Mouse (Mus musculus) left cerebral cortex, adult 8-10 months (tissue): ENCODE measurements around the gene Tbc1d10a. TPM values are rescaled to one million over a fixed set of nuclear protein-coding genes. Genes with fewer than 3 reads are reported as not detected.

Experiments used
- DNase-seq, 2 experiments: peaks; one replicate each; pipeline ENCODE4 v3.0.0; 2022; ENCODE audit warnings: low spot score in 2 of 2
- total RNA-seq, 4 experiments: library from RNA; stranded (reverse); gene quantifications; 2 replicates each; pipeline ENCODE4 v1.2.4; 2022

Gene Tbc1d10a
- total RNA-seq, result 10 to 100 TPM; 24.1 to 33.2 (median 28.3) TPM

- peak; percentile 87 to 98 for DNase-seq
These were observed at the start of gene Tbc1d10a for GRCm38 (mm10) chr11:4186486-4187317. Gene Tbc1d10a (plus strand): TSS chr11:4186789.

GRCm38 (mm10) chr11:4138964-4139363 lies 47.6 kb upstream of the Tbc1d10a start:
- no peak for DNase-seq

DNA sequence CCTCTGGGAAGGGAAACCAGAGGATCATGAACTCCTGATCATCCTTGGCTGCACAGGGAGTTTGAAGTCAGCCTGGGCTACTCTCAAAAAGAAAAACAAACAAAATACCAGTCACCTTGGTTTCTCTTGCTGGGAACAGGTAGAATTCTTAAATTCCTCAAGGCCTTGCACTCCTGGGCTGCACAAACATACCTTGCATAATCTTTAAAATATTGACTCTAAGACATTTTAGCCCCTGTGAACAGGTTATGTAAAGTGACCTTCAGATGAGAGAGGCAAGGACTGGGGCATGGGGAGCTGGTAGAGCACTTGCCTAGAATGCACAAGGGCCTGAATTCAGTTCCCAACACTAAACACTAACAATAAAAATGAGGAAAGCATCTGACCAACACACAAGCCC lies 45.1 kb upstream of the Tbc1d10a start:
- no peak for DNase-seq

GRCm38 (mm10) chr11:4142352-4142751 lies 44.2 kb upstream of the Tbc1d10a start:
- no peak for DNase-seq

- no peak for DNase-seq
These were observed 43.1 kb upstream of the Tbc1d10a start for GRCm38 (mm10) chr11:4143281-4144062.

DNA sequence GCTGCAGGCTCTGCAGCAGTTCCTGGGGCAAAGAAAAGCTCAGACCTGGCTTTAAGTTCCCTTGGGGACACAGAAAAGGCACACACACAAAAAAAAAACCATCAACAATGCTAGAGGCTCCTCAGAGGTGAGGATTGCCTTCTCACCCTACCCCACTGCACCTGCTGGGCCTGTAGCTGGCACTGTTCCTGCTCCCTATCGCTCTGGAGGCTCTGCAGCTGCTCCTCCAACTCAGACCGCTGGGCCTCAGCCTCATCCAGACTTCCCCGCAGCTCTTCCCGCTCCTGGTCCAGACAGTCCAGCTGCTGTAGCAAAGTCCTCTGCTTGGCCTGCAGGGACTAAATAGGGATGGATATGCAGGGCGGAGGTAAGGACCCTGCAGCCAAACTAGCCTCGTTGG lies 40.2 kb upstream of the Tbc1d10a start:
- DNase-seq, result no peak

- DNase-seq, result no peak
These were observed 39.5 kb upstream of the Tbc1d10a start for GRCm38 (mm10) chr11:4147098-4147497.

GRCm38 (mm10) chr11:4148120-4148519 lies 38.5 kb upstream of the Tbc1d10a start:
- DNase-seq, result no peak

DNA sequence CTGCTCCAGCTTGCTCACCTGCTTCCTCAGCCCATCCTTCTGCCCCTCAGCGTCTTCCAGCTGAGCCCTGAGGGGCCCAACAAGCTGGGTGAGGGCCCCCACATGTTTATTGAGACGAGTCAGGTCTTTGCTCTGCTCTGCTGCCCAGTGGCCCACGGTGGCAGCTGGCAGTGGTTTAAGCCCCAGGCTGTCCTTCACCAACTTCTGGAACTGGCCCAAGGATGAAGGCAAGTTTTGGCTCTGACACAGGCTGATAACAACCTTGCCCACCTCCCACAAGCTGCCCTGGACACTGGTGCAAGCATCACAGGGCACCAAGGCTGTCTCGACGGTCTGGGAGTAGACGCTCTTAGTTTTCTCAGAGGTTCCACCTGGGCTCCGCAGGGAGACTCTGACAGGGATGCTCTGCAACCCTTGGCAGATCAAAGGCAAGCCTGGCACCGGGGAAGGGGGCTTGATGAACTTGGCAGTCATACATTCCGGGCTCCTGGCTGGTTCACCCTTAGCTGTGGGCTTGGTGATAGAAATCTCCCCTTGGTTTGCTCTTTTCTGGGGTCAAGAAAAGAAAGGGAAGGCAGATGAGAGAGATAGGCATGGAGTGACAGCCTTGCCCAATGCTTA lies 37.9 kb upstream of the Tbc1d10a start:
- no peak for DNase-seq

GRCm38 (mm10) chr11:4149886-4150285 lies 36.7 kb upstream of the Tbc1d10a start:
- no peak for DNase-seq

DNA sequence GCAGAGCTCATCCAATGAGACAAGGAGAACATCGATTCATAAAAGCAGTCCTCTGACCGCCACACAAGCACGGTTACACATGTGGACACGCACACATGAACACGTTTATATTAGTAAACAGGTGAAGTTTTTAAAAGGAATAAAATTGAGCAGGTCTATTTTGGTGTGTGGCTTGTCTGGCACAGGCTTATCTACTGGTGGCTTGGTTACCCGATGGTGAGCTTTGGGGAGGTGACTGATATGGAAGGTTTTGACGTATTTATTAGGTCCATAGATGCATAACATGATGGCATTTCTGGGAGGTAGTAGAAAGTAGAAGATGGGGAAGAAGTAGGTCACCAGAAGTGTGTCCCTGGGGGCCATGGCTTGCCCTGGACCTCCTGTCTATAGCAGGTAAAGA lies 32.9 kb upstream of the Tbc1d10a start:
- DNase-seq, result no peak

DNA sequence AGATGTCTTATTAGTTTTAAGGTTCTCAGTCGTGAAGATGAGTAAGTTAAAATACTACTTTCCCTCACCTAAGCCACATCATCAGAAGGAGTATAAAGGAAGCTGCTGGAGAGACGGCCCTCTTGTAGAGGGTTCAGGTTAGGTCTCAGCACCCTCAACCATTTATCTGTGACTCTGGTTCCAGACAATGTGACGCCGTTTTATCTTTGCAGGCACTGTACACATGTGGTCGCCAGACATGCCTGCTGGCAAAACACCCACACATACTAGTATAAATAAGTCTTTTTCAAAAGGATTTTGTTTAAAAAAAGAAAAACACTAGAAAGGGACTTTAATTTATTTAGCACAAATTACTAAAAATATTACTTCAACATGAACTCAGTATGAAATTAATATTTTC lies 30.9 kb upstream of the Tbc1d10a start:
- no peak for DNase-seq

GRCm38 (mm10) chr11:4158676-4159075 lies 27.9 kb upstream of the Tbc1d10a start:
- DNase-seq, result no peak

- DNase-seq, result peak; percentile 80 to 91
These were observed 26.5 kb upstream of the Tbc1d10a start, which contains the start of the genes Ccdc157 and Sf3a1 for GRCm38 (mm10) chr11:4159808-4160708. Gene Ccdc157 (minus strand): TSS chr11:4160293. Gene Sf3a1 (plus strand): TSS chr11:4160350.

DNA sequence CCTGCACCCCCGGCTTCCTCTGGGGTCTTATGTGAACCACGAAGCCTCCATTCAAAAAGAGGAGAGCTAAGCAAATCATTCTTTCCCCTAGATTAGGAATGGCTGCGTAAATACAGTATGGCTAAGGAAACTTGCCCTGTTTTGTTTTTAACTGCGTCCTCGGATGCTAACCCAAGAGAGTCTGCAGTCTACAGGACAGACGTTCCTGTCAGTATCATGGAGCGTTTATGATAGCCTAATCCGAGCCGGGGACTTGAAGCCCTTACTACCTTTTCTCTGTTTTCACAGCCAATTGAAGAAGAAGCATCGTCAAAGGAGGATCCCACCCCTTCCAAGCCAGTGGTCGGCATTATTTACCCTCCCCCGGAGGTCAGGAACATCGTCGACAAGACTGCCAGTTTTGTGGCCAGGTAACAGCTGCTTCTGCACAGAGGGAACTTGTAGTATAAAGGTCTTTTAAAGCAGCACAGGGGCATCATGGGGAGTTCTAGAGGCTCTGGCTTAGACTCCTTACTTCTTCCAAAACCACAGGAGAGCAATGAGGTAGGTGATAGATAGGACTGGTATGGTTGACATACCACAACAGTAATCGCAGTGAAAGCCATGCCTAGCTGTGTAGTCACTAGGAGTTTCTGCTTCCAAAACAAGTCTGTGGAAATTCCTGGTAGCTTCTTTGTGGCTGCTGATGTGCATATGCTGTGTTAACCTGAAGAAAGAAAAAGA lies 25.7 kb upstream of the Tbc1d10a start:
- no peak for DNase-seq

- no peak for DNase-seq
These were observed 21.9 kb upstream of the Tbc1d10a start for GRCm38 (mm10) chr11:4164701-4165100.

- DNase-seq, result no peak
These were observed 20.0 kb upstream of the Tbc1d10a start for GRCm38 (mm10) chr11:4166467-4167090.

DNA sequence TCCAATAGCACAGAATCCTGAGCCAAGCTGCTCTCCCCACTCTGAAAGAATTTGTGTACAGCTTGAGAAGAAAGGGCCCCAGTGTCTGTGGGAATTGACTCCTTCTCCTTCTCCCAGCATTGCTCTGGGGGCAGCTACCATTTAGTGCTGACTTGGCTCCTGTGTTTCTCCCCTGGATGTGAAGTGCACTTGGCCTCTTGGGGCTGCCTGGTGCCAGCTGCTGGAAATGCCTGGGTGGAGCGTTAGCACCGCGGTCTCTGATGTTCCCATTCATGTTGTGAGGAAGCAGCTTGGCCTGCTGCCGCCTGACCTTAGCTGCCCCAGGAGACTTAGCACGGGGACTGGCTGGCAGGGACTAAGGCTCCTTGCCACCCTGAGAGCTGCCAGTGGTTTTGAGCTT lies 12.0 kb upstream of the Tbc1d10a start:
- DNase-seq, result peak in 1 of 2 experiments; percentile 72

GRCm38 (mm10) chr11:4177716-4178115 lies 8.9 kb upstream of the Tbc1d10a start:
- no peak for DNase-seq

GRCm38 (mm10) chr11:4182061-4182460 lies 4.5 kb upstream of the Tbc1d10a start:
- no peak for DNase-seq
